Mouse (Mus musculus) lung, postnatal 25 days (tissue): ENCODE results near the gene Fam117a.

Experiments used
- DNase-seq: peaks from one replicate; pipeline ENCODE4 v3.0.0; 2022; ENCODE audit warnings: low spot score

Fam117a gene

DNA sequence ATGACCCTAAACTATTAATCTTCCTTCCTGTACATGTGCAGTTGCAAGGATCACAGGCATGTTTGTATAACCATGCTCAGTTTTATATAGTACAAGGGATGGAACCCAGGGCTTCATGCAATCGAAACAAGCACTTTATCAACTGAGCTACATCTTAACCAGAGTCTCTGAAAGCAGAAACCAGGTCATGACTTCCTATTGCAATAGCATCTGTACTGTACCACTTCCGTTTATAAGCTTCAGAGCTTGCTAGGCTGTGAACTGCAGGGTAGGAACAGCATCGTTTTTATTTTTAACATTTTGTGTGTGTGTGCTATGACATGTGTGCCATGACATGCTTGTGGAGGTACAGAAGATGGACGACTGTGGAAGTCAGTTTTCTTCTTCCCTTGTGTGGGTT lies 3.6 kb upstream of the Fam117a start:
- no peak for DNase-seq

GRCm38 (mm10) chr11:95333805-95334204 lies 3.0 kb upstream of the Fam117a start:
- DNase-seq = no peak

DNA sequence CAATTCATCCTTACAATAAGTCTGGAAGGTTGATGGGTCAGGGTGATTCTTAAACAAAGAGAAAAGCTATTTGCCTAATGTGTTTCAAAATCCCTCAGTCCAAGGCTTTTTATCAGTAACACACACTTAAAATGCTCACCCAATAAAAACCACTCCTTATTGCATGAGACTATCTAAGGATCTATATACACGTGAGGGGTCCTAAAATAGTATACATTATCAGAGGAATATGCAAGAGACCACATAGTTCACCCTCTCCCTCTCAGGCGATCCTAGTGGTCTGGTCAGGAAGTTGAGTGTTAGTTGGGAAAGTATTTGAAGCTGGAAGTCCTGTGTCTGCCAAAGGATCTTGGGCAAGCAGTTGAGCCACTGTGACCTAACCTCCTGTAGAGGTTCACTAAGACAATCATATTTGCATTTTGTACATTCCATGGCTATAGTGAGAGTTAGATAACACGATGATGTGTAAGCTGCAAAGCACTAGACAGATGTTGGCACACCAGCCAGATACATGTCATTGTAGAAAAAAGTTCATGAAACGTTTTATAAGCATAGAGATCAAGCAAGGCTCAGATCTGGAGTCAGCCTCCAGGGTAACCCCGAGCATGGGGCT lies 2.3 kb upstream of the Fam117a start:
- DNase-seq = no peak

DNA sequence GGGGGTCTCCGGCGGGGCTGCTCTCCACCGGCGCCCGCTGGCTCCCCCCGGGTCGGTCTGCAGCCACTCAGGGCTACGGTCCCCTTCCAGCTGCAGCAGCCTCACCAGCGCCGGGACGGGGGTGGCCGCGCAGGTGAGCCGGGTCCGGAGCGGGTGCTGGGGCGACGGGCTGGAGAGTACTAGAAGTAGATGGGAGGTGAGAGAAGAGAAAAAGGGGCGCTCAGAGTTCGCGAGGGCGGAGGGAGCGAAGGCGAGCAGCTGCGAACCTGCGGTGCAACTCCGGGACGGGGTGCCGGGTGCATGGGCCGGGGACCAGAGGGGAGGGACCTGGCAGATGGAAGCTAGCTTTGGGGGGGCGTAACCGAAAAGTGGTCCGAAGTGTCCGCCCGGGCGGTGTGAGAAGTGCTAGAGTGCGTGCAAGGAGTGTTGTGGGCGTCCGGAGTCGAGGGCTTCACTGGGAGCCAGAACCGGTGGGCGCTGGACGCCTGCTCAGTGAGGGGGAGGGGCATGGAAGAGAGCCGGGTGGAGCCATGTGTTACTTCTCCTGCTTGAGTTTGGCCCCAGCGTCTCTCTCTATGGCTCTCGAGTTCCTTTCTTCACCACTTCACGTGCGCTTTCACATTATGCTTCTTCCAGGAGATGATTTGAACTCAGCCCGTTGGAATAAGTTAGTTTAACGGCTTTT lies 453 bp downstream of the Fam117a start:
- peak; percentile 80 for DNase-seq

DNA sequence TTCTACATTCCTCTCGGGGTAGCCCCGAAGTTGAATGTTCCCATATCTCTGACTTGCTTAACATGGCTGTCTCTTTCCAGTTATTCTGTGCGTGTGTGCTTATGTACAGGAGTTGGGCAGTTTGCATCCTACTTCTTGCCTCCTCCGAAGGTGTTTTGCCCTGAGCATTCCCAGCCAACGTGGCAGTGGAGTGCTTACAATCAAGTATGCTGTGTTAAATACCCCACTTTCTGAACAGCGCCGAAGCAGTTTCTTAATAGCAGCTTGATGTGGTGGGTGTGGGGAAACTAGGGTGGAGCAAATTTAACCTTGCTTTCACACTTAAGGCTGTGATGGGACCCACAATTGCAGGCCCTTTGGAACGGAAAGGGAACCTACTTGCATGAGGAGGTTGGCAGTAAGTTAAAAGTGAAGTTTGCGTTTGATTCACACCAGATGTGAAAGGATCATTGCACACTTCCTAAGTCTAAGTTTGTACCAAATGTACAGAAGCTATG lies 1.1 kb downstream of the Fam117a start:
- no peak for DNase-seq

- DNase-seq = no peak
These were observed 2.7 kb downstream of the Fam117a start for GRCm38 (mm10) chr11:95339471-95340021.

GRCm38 (mm10) chr11:95340259-95340658 lies 3.4 kb downstream of the Fam117a start:
- no peak for DNase-seq

DNA sequence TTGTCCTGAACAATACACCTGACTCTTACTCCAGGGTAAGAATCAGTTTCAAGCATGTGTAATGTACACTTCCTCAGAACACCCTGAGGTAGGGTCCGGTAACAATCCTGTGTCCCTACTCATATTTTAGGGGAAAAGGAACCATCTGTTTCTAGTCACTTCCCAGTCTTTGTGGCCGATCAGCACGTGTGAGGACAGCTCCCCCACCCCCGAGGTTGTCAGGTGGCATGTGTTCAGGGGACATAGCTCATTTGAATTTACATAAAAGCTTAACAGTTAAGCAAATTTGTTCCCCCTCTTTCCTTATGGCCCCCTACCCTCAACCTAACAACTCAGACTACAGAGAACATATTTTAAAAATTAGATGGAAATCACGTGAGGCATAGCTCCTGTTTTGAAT lies 3.8 kb downstream of the Fam117a start:
- DNase-seq = no peak

GRCm38 (mm10) chr11:95343180-95343579 lies 6.4 kb downstream of the Fam117a start:
- peak; percentile 54 for DNase-seq

DNA sequence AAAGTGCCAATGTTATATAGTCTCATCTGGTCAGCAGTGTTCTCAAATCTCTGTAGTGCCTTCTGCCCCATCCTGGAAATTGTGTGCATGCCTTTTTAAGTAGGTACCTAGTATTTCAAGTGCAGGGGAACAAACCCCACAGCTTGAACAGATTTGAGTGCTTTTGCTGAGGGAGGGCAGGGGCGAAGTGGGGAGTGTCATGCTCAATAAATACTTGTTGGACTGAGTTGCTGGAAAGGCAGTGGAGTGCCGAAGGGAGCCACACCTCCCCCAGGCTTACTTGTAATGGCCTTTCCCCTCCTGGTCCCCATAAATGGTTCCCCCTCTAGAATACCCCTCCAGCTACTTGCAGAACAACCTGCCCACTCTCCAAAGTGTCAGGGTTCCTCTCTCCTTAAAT lies 7.4 kb downstream of the Fam117a start:
- peak; percentile 64 for DNase-seq

DNA sequence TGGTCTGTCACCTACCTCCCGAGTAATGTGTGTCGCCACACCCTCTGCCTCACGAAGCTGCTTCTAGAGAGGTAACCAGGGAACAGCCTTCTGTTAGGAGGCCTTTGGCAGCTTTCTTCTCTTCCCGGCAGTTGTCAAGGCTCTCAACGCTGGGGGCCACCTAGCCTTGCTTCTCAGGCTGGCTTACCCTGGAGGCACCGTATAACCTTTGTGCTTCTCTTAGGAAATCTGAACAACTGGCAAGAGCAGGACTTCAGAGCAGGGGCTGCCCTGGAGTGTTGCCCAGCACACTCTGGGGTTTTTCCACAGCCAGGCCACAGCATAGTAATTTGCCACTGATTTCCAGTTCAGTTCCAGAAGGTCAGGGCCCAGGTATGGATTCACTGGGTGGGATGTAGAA lies 13.5 kb downstream of the Fam117a start:
- DNase-seq = peak; percentile 48

DNA sequence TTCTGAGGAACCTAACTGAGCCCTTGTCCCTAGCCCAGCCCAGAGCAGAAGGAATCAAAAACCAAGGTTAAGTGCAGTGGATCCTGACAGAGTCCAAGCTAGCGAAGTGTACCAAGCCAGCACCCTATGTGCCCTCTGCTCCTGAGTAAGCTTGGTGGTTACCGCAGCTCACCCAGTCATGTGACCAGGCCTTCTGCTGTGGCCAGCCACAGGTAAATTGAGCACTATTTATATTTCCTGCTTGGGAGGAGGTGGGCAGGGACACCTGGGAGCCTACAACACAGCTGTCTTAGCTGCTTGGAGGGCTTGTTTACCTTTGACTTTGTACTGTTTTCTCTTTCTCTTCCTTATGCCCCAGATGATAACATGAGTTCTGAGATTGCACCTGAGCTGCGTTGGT lies 14.1 kb downstream of the Fam117a start:
- DNase-seq = peak; percentile 56

DNA sequence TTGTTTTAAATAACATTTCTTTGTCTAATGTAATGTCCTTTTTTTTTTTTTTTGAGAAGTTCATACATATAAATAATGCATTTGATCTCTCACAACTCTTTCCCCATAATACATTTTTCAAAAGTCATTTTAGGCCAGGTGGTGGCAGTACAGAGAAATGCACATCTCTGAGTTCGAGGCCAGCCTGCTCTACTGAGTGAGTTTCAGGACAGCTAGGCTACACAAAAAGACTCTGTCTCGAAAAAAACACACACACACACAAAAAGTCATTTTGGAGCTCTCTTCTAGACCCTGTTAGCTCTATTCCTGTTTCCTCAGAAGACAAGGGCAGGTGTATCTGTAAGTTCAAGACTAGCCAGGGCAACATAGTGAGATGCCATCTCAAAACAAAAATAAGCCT lies 15.9 kb downstream of the Fam117a start:
- no peak for DNase-seq

GRCm38 (mm10) chr11:95353226-95353625 lies 16.4 kb downstream of the Fam117a start:
- no peak for DNase-seq

DNA sequence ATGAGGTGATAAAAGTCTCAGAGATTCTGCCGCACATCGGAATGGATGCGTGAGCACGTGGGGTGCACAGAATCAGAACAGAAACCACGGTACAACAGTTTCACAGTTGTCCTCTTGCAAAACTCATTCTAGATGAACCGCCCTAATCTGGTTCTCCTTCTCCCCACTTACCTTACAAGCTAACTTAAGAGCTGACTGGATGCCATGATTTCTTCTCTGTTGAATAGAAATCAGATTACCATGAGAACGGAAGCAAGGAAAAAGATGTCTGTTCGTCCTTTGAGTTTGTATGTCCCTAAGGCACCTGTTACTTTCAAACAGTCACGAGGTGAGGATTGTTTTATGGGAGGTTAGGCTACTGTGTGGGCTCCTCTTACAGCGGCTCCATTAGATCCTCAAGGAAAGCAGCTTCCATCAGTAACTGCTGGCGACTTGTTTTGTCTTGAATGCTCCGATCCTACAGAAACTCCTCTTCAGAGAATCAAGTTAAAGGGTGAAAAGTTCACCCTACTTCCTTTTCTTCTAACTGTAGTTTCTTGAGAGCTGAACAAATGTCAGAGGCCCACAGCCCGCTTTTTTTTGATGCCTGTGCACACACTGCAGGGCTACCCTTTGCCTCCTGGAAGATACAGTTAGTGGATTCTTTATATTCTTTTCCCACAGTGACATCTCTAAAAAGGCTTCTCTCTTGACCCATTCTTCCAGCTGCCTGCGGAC lies 17.6 kb downstream of the Fam117a start:
- DNase-seq = no peak

GRCm38 (mm10) chr11:95354945-95355660 lies 18.3 kb downstream of the Fam117a start:
- no peak for DNase-seq

- no peak for DNase-seq
These were observed 18.8 kb downstream of the Fam117a start for GRCm38 (mm10) chr11:95355661-95356011.

- no peak for DNase-seq
These were observed 19.2 kb downstream of the Fam117a start for GRCm38 (mm10) chr11:95356039-95356438.

- peak; percentile 89 for DNase-seq
These were observed 19.9 kb downstream of the Fam117a start for GRCm38 (mm10) chr11:95356469-95357273.

DNA sequence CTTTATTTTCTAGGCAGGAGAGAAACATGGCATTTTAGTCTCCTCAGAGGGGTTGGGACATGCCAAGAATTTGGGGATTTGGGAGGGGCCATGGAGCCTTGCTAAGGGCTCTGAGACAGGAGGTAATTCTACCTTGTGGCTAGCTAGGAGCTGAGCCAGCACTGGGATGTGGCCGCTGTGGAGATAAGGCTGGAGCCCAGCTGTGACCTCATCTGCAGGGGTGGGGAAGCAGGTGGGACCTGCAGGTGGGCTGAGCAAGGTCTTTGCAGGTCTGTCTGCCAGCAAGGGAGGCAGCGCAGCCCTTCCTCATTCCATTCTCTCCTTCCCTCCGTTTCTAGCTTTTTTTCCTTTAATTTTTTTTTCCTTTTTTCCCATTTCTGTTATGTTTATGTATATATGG lies 21.4 kb downstream of the Fam117a start:
- DNase-seq = no peak

GRCm38 (mm10) chr11:95364388-95364787 lies 27.6 kb downstream of the Fam117a start:
- no peak for DNase-seq
